In genomic region chr19:13739428-13739827, GRCm38 (mm10) we compare ENCODE assay signal across 24 mouse cellular contexts. TPM values are rescaled to one million over a fixed set of nuclear protein-coding genes. Genes with fewer than 3 reads are reported as not detected.
"Had no signal": no experiment of that assay in that cellular context is flagged by ENCODE, and none has a peak within 500 bp of the region (broad histone marks: within the 10 kb centered on the region; RNA-seq: fewer than 3 reads in every experiment).

TSS of gene Olfr1494 (plus strand) at chr19:13739728.

- H3K9me3 ChIP-seq: neural tube, embryonic 15.5 days; stomach, embryonic 15.5 days had no signal

- H3K4me3 ChIP-seq: neural tube, embryonic 13.5 days; neural tube, embryonic 15.5 days; stomach, embryonic 15.5 days had no signal

- H3K36me3 ChIP-seq: neural tube, embryonic 13.5 days; neural tube, embryonic 15.5 days; stomach, embryonic 15.5 days had no signal

- H3K4me2 ChIP-seq: neural tube, embryonic 13.5 days; neural tube, embryonic 15.5 days; stomach, embryonic 15.5 days had no signal

- H3K27me3 ChIP-seq: neural tube, embryonic 13.5 days; neural tube, embryonic 15.5 days; stomach, embryonic 15.5 days had no signal

- DNase-seq: retina, postnatal 1 day; right cerebral cortex, adult 18-20 months; right cerebral cortex, postnatal 14 days; right cerebral cortex, postnatal 25 days; right cerebral cortex, postnatal 4 days; spleen, adult 18-20 months; thymus, adult 18-20 months; thymus, adult 2 months; thymus, postnatal 14 days; thymus, postnatal 25 days; thymus, postnatal 36 days; thymus, postnatal 4 days had no signal

- H3K27ac ChIP-seq: neural tube, embryonic 13.5 days; neural tube, embryonic 15.5 days; stomach, embryonic 15.5 days; stomach, postnatal 0 days had no signal

- H3K4me1 ChIP-seq: neural tube, embryonic 13.5 days; neural tube, embryonic 15.5 days; stomach, embryonic 15.5 days had no signal

- H3K9ac ChIP-seq: neural tube, embryonic 13.5 days; neural tube, embryonic 15.5 days; stomach, embryonic 15.5 days had no signal

RNA-seq across cellular contexts. Expression of gene Olfr1494, which starts in this region (rescaled TPM):
- polyA plus RNA-seq: neural tube, embryonic 13.5 days; neural tube, embryonic 14.5 days; neural tube, embryonic 15.5 days; small intestine, adult 2 months; spleen, adult 2 months; stomach, embryonic 14.5 days; stomach, embryonic 15.5 days; stomach, embryonic 16.5 days; stomach, postnatal 0 days; testis, adult 2 months; thymus, adult 2 months; thymus, postnatal 0 days; urinary bladder, adult 2 months had no signal
